In genomic region chr15:103085831-103086671, GRCm38 (mm10) we compare ENCODE assay signal across 7 mouse cellular contexts.
DNase-seq lines count a peak whose midpoint lies in the region; ATAC-seq and TF ChIP-seq lines count a peak whose summit lies in the region.

No protein-coding gene starts in this region.

- no peaks in the 10 kb centered on the region for H3K36me3 ChIP-seq in forebrain, embryonic 16.5 days (ENCODE audit: control insufficient read depth, insufficient read depth)
- H3K36me3 ChIP-seq in intestine, postnatal 0 days (ENCODE audit: control insufficient read depth, insufficient read depth): no peaks in the 10 kb centered on the region

- peak overlapping the region; percentile 33 for H3K4me3 ChIP-seq in forebrain, embryonic 16.5 days (replicated peaks; ENCODE audit: low read length)
- peak overlapping the region; percentile 18; the same call in 1 of the 2 replicates for H3K4me3 ChIP-seq in intestine, postnatal 0 days (ENCODE audit: low read depth, low read length)

- peak overlapping the region; percentile 48 for H3K9ac ChIP-seq in forebrain, embryonic 16.5 days (replicated peaks; ENCODE audit: low read depth, low read length)
- no peak overlapping the region for H3K9ac ChIP-seq in intestine, postnatal 0 days (ENCODE audit: low read depth, low read length)

- H3K27me3 ChIP-seq in forebrain, embryonic 16.5 days (replicated peaks; ENCODE audit: control insufficient read depth, insufficient read depth, low read length): peaks cover 77% of the 10 kb centered on the region
- peaks cover 40% of the 10 kb centered on the region for H3K27me3 ChIP-seq in intestine, postnatal 0 days (replicated peaks; ENCODE audit: control insufficient read depth, insufficient read depth, low read length)

- no peaks in the 10 kb centered on the region for H3K9me3 ChIP-seq in forebrain, embryonic 16.5 days (ENCODE audit: control insufficient read depth, low read length)
- H3K9me3 ChIP-seq in intestine, postnatal 0 days (ENCODE audit: control insufficient read depth): no peaks in the 10 kb centered on the region

- no peak for TF ChIP-seq CTCF in intestine, postnatal 0 days (IDR thresholded peaks at IDR 0.05; ENCODE audit: low read depth)

- ATAC-seq in forebrain, embryonic 16.5 days: peak; percentile 49
- no peak for ATAC-seq in intestine, postnatal 0 days

- peak overlapping the region; percentile 52 for H3K4me2 ChIP-seq in forebrain, embryonic 16.5 days (ENCODE audit: low read length)
- peak overlapping the region; percentile 49 for H3K4me2 ChIP-seq in intestine, postnatal 0 days (replicated peaks; ENCODE audit: low read depth)

- under 1% methylated on average over 61 of the region's 61 CpGs for WGBS in forebrain, embryonic 16.5 days
- WGBS in intestine, postnatal 0 days: 6% methylated on average over 61 of the region's 61 CpGs

- H3K27ac ChIP-seq in forebrain, embryonic 16.5 days (ENCODE audit: low read length): no peak overlapping the region
- no peak overlapping the region for H3K27ac ChIP-seq in intestine, postnatal 0 days (ENCODE audit: low read depth, low read length)

- peak; percentile 25 for DNase-seq in ES-CJ7 (ENCODE audit: low read depth, low spot score)
- peak; percentile 61 for DNase-seq in ZHBTc4 (ENCODE audit: low read depth, low spot score)
- peak; percentile 19 for DNase-seq in lung, postnatal 14 days
- no peak for DNase-seq in ovary, postnatal 14 days (ENCODE audit: low spot score)
- DNase-seq in layer of hippocampus, postnatal 25 days (ENCODE audit: extremely low spot score in 1 of 2, low spot score in 1 of 2): no peak

- peaks cover 20% of the 10 kb centered on the region for H3K4me1 ChIP-seq in forebrain, embryonic 16.5 days (replicated peaks; ENCODE audit: control insufficient read depth, insufficient read depth, low read length)
- H3K4me1 ChIP-seq in intestine, postnatal 0 days (replicated peaks; ENCODE audit: control insufficient read depth, insufficient read depth, low read length): no peaks in the 10 kb centered on the region

Comparison
In these comparisons a context has a peak if more than half of its experiments do, and no peak if none do; other contexts are left out.
1. DNase-seq: peak in ES-CJ7 (single experiment), ZHBTc4 (single experiment) and lung, postnatal 14 days (single experiment); none in ovary, postnatal 14 days (single experiment) and layer of hippocampus, postnatal 25 days (0 of 2).